Mouse (Mus musculus) hematopoietic stem cell, adult 5-6 weeks (primary cell): ENCODE measurements around the gene Cdc42bpb. TPM values are rescaled to one million over a fixed set of nuclear protein-coding genes. Genes with fewer than 3 reads are reported as not detected.

ENCODE experiments used
- total RNA-seq: library from RNA; stranded (forward); fragments of 172-1452, 232-1000 nt; gene quantifications from 2 replicates; pipeline ENCODE4 v1.2.3, GENCODE M21; 2017

Gene Cdc42bpb
- total RNA-seq, 1 experiment from 2014 or later: 8.0 TPM

Other genes starting within 250 kb of the Cdc42bpb start
- gene Traf3, start 211.3 kb downstream of the Cdc42bpb start, total RNA-seq: 18.8 and 22.2 TPM in 2 replicates
- not detected in 2 replicates for gene 4930595D18Rik, start 193.2 kb downstream of the Cdc42bpb start, total RNA-seq
- not detected in 2 replicates for gene Amn, start 106.6 kb downstream of the Cdc42bpb start, total RNA-seq
- not detected in 2 replicates for gene Lbhd2, start 29.1 kb upstream of the Cdc42bpb start, total RNA-seq
- gene Exoc3l4, start 39.3 kb upstream of the Cdc42bpb start, total RNA-seq: 0.19 and 0.79 TPM in 2 replicates
- gene Tnfaip2, start 64.8 kb upstream of the Cdc42bpb start, total RNA-seq: 15.1 and 39.1 TPM in 2 replicates
- gene Gm266, start 108.1 kb upstream of the Cdc42bpb start, total RNA-seq: not detected in 2 replicates
- gene Eif5, start 160.3 kb upstream of the Cdc42bpb start, total RNA-seq: 352 and 436 TPM in 2 replicates
- 68.9 and 75.9 TPM in 2 replicates for gene Mark3, start 196.8 kb upstream of the Cdc42bpb start, total RNA-seq